In genomic region chr17:72604610-72604980, GRCm38 (mm10) we compare ENCODE assay signal across 8 mouse cellular contexts. TPM values are rescaled to one million over a fixed set of nuclear protein-coding genes. Genes with fewer than 3 reads are reported as not detected.
DNase-seq lines count a peak whose midpoint lies in the region; ATAC-seq and TF ChIP-seq lines count a peak whose summit lies in the region.
"Had no signal": no experiment of that assay in that cellular context is flagged by ENCODE, and none has a peak within 500 bp of the region (broad histone marks: within the 10 kb centered on the region; RNA-seq: fewer than 3 reads in every experiment).

Gene Alk, minus strand, starts transcription at chr17:72604627.

- peak; percentile 66 for ATAC-seq in cerebellum, adult (ENCODE audit: insufficient number of reproducible peaks, low FRiP score, low TSS enrichment)
- ATAC-seq in forebrain, embryonic 15.5 days (replicated peaks) = peak; percentile 96
- ATAC-seq in liver, embryonic 14.5 days (ENCODE audit: insufficient read depth) = peak; percentile 78
- ATAC-seq in neural tube, embryonic 12.5 days (ENCODE audit: low FRiP score, low read depth) = peak; percentile 91
- peak; percentile 93 for ATAC-seq in stomach, postnatal 0 days (ENCODE audit: low FRiP score, low TSS enrichment)

- peak within 1 kb of the TSS; percentile 58 for H3K4me3 ChIP-seq in forebrain, embryonic 15.5 days
- peak within 1 kb of the TSS in 1 of 2 experiments; percentile 16; a peak in 1 of 4 replicates for H3K4me3 ChIP-seq in liver, embryonic 14.5 days (ENCODE audit: insufficient read depth in 1 of 2, low read depth in 2 of 2, low read length in 2 of 2)
- H3K4me3 ChIP-seq in neural tube, embryonic 12.5 days = peak within 1 kb of the TSS; percentile 51
- peak within 1 kb of the TSS; percentile 34 for H3K4me3 ChIP-seq in stomach, postnatal 0 days (ENCODE audit: low read depth, low read length)
- H3K4me3 ChIP-seq: myocyte had no signal

- intact Hi-C loops in heart, postnatal 14 days (cut with DNase I) = loop anchor here (10.0 kb wide), 1 partner anchor 640 kb away; no protein-coding TSS in a partner anchor

- DNase-seq in heart, postnatal 14 days = peak; percentile 72 to 74
- peak; percentile 94 to 96 for DNase-seq in kidney, postnatal 4 days
- DNase-seq in liver, embryonic 14.5 days (ENCODE audit: low read depth in 3 of 3, low spot score in 3 of 3) = peak; percentile 33 to 37 (median 37)
- peak; percentile 95 for DNase-seq in stomach, postnatal 0 days (ENCODE audit: low spot score)

- H3K27me3 ChIP-seq in forebrain, embryonic 15.5 days = peaks cover 13% of the 10 kb centered on the region; the same call in 1 of the 2 replicates
- H3K27me3 ChIP-seq in liver, embryonic 14.5 days (ENCODE audit: control insufficient read depth, insufficient read depth, low read length) = peaks cover 16% of the 10 kb centered on the region
- H3K27me3 ChIP-seq in neural tube, embryonic 12.5 days (replicated peaks) = peaks cover 26% of the 10 kb centered on the region
- peaks cover 3% of the 10 kb centered on the region for H3K27me3 ChIP-seq in stomach, postnatal 0 days (ENCODE audit: control insufficient read depth, insufficient read depth, low read length)

- WGBS in forebrain, embryonic 15.5 days = under 1% methylated on average over 32 of the region's 32 CpGs
- WGBS in liver, embryonic 14.5 days (ENCODE audit: insufficient replicate concordance) = 2% methylated on average over 29 of the region's 32 CpGs
- 1% methylated on average over 30 of the region's 32 CpGs for WGBS in neural tube, embryonic 12.5 days
- WGBS in stomach, postnatal 0 days = under 1% methylated on average over 30 of the region's 32 CpGs

- peak within 1 kb of the TSS; percentile 39 for H3K9ac ChIP-seq in forebrain, embryonic 15.5 days (replicated peaks)
- H3K9ac ChIP-seq in liver, embryonic 14.5 days (replicated peaks) = no peak within 1 kb of the TSS
- H3K9ac ChIP-seq in neural tube, embryonic 12.5 days = peak within 1 kb of the TSS; percentile 53
- no peak within 1 kb of the TSS for H3K9ac ChIP-seq in stomach, postnatal 0 days (ENCODE audit: low read length)

- TF ChIP-seq CTCF in liver, embryonic 14.5 days (IDR thresholded peaks at IDR 0.05; ENCODE audit: low read depth) = no peak
- TF ChIP-seq CTCF in stomach, postnatal 0 days (IDR thresholded peaks at IDR 0.05; ENCODE audit: low read depth) = no peak

- no peaks in the 10 kb centered on the region for H3K36me3 ChIP-seq in forebrain, embryonic 15.5 days
- no peaks in the 10 kb centered on the region for H3K36me3 ChIP-seq in liver, embryonic 14.5 days (replicated peaks; ENCODE audit: control insufficient read depth, insufficient read depth, low read depth)
- no peaks in the 10 kb centered on the region for H3K36me3 ChIP-seq in neural tube, embryonic 12.5 days
- no peaks in the 10 kb centered on the region for H3K36me3 ChIP-seq in stomach, postnatal 0 days (ENCODE audit: control insufficient read depth, insufficient read depth, low read length)

- H3K27ac ChIP-seq in forebrain, embryonic 15.5 days (replicated peaks) = no peak within 1 kb of the TSS
- H3K27ac ChIP-seq in liver, embryonic 14.5 days = no peak within 1 kb of the TSS
- no peak within 1 kb of the TSS for H3K27ac ChIP-seq in neural tube, embryonic 12.5 days
- no peak within 1 kb of the TSS for H3K27ac ChIP-seq in stomach, postnatal 0 days (replicated peaks)

- H3K4me2 ChIP-seq in forebrain, embryonic 15.5 days (replicated peaks) = peak within 1 kb of the TSS; percentile 94
- peak within 1 kb of the TSS; percentile 34 for H3K4me2 ChIP-seq in liver, embryonic 14.5 days (ENCODE audit: low read depth)
- peak within 1 kb of the TSS; percentile 96 for H3K4me2 ChIP-seq in neural tube, embryonic 12.5 days (replicated peaks)
- peak within 1 kb of the TSS; percentile 55 for H3K4me2 ChIP-seq in stomach, postnatal 0 days (replicated peaks; ENCODE audit: low read depth)

- H3K4me1 ChIP-seq in forebrain, embryonic 15.5 days = peaks cover 35% of the 10 kb centered on the region
- H3K4me1 ChIP-seq in liver, embryonic 14.5 days (replicated peaks; ENCODE audit: control insufficient read depth in 2 of 2, insufficient read depth in 2 of 2, low read length in 1 of 2) = no peaks in the 10 kb centered on the region
- peaks cover 18% of the 10 kb centered on the region for H3K4me1 ChIP-seq in neural tube, embryonic 12.5 days
- H3K4me1 ChIP-seq in stomach, postnatal 0 days (replicated peaks; ENCODE audit: control insufficient read depth, insufficient read depth) = no peaks in the 10 kb centered on the region

- H3K9me3 ChIP-seq in forebrain, embryonic 15.5 days = no peaks in the 10 kb centered on the region
- no peaks in the 10 kb centered on the region for H3K9me3 ChIP-seq in liver, embryonic 14.5 days (ENCODE audit: control insufficient read depth, low read length)
- no peaks in the 10 kb centered on the region for H3K9me3 ChIP-seq in neural tube, embryonic 12.5 days
- H3K9me3 ChIP-seq in stomach, postnatal 0 days (ENCODE audit: control insufficient read depth, low read length) = no peaks in the 10 kb centered on the region

- TF ChIP-seq EP300 in liver, embryonic 14.5 days (IDR thresholded peaks at IDR 0.05; ENCODE audit: low read depth) = no peak
- TF ChIP-seq EP300 in stomach, postnatal 0 days (optimal IDR thresholded peaks at IDR 0.05) = no peak

RNA-seq across cellular contexts. Expression of gene Alk, which starts in this region (rescaled TPM):
- polyA plus RNA-seq in forebrain, embryonic 15.5 days (2015; fragmentation: Nextera tagmentation; extraction: Ambion mirVana) = 2.6 and 2.7 TPM in 2 replicates
- total RNA-seq in heart, postnatal 14 days (2021) = under 1 TPM in 1 of 2 experiments, not detected in 1; 0.05 TPM
- 0.02 TPM in 1 of 2 replicates, not detected in the other for polyA plus RNA-seq in liver, embryonic 14.5 days (2012; rRNA removed)
- 0.03 and 0.04 TPM in 2 replicates for polyA plus RNA-seq in liver, embryonic 14.5 days (2014; fragmentation: Nextera tagmentation; extraction: Ambion mirVana)
- 2.2 and 2.6 TPM in 2 replicates for polyA plus RNA-seq in neural tube, embryonic 12.5 days (2016; fragmentation: Nextera tagmentation; extraction: Ambion mirVana)
- polyA plus RNA-seq in stomach, postnatal 0 days (2015; fragmentation: Nextera tagmentation; extraction: Ambion mirVana) = 0.42 and 0.61 TPM in 2 replicates
- polyA plus RNA-seq: myocyte had no signal

Comparison
In these comparisons a context has a peak if more than half of its experiments do, and no peak if none do; other contexts are left out.
1. Peak in DNase-seq in heart, postnatal 14 days; RNA of the gene not detected or under 1 TPM.
2. Peak in DNase-seq, ATAC-seq and H3K4me2 ChIP-seq in liver, embryonic 14.5 days; RNA of the gene not detected or under 1 TPM.
3. Peak in DNase-seq, ATAC-seq, H3K4me3 ChIP-seq and H3K4me2 ChIP-seq in stomach, postnatal 0 days; RNA of the gene not detected or under 1 TPM.
4. H3K4me2 ChIP-seq: peak in every context shown above with its lines; median percentile 96 in neural tube, embryonic 12.5 days; 94 in forebrain, embryonic 15.5 days; 55 in stomach, postnatal 0 days; 34 in liver, embryonic 14.5 days.
5. H3K9ac ChIP-seq: peak in forebrain, embryonic 15.5 days (single experiment) and neural tube, embryonic 12.5 days (single experiment); none in liver, embryonic 14.5 days (single experiment) and stomach, postnatal 0 days (single experiment).
6. DNase-seq: peak in every context shown above with its lines; median percentile 95 in kidney, postnatal 4 days; 95 in stomach, postnatal 0 days; 73 in heart, postnatal 14 days; 37 in liver, embryonic 14.5 days.
7. Peak in every context shown above with its lines, with median percentiles within 50 percentile points of each other: ATAC-seq.